Mouse (Mus musculus) liver, adult 2 months (tissue): ENCODE measurements around the gene Cdc27.

Experiments
- CTCF ChIP-seq: fragments of 200-500 bp; IDR thresholded peaks from 2 replicates; pipeline ENCODE4 v1.5.1; 2011; ENCODE audit warnings: low read depth, low read length, control low read depth
- POLR2A ChIP-seq: fragments of 200-500 bp; IDR thresholded peaks from 2 replicates; pipeline ENCODE4 v1.6.1; 2011; ENCODE audit warnings: low read length, control low read depth; ENCODE audit not compliant: insufficient read depth; ENCODE audit errors: extremely low read depth

DNA sequence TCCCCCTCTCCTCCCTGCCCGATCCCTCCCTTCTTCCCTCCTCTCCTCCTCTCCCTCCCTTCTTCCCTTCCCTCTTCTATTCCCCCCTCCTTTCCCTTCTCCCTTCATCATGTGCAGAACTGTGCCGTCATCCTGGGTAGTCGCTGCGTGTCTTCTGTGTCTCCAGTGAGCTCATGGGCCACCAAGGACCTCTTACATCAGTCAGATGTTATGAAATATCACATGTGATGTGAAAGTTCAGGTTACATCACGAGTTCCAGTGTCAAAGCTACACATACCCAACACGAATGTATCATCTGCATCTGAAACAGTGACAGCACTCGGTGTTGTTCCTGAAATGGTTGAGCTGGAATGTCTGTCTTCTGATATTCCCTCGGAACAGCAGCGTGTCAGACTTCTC is 14.8 kb upstream of the Cdc27 start:
- TF ChIP-seq POLR2A (no peak), CTCF (no peak)
